Mouse (Mus musculus) megakaryocyte, adult 5-6 weeks (primary cell): ENCODE measurements at regions not wholly inside any gene's neighbourhood (a gene's known extent, or its start where the extent isn't known, plus 50 kb on each side); places are given as distances from the start of the nearest gene placed in this dataset.

ENCODE experiments used
- ATAC-seq: 2 replicates; pipeline ENCODE4 v1.8.0; 2016; ENCODE audit warnings: mild to moderate bottlenecking, inconsistent platforms; ENCODE audit not compliant: poor library complexity, severe bottlenecking

GRCm38 (mm10) chr17:62546286-62546685 lies 334.8 kb downstream of the Efna5 start:
- ATAC-seq = no peak

- ATAC-seq = no peak
Measured at GRCm38 (mm10) chr17:62545330-62545729, 335.8 kb downstream of the Efna5 start.

- no peak for ATAC-seq
Measured at GRCm38 (mm10) chr17:62543056-62543975, 337.8 kb downstream of the Efna5 start.

- ATAC-seq = no peak
Measured at GRCm38 (mm10) chr17:62529911-62530310, 351.2 kb downstream of the Efna5 start.

GRCm38 (mm10) chr17:62527556-62527955 lies 353.6 kb downstream of the Efna5 start:
- no peak for ATAC-seq

GRCm38 (mm10) chr17:62513635-62514034 lies 367.5 kb downstream of the Efna5 start:
- ATAC-seq = no peak

- no peak for ATAC-seq
Measured at GRCm38 (mm10) chr17:62510184-62510583, 370.9 kb downstream of the Efna5 start.

- no peak for ATAC-seq
Measured at GRCm38 (mm10) chr17:62507766-62508485, 373.2 kb downstream of the Efna5 start.

- ATAC-seq = no peak
Measured at GRCm38 (mm10) chr17:62504691-62505090, 376.4 kb downstream of the Efna5 start.

GRCm38 (mm10) chr17:62470739-62471138 lies 410.4 kb downstream of the Efna5 start:
- ATAC-seq = no peak

GRCm38 (mm10) chr17:62469367-62469766 lies 411.8 kb downstream of the Efna5 start:
- peak; percentile 56 for ATAC-seq

GRCm38 (mm10) chr17:62468859-62469258 lies 412.3 kb downstream of the Efna5 start:
- no peak for ATAC-seq

- no peak for ATAC-seq
Measured at GRCm38 (mm10) chr17:62467072-62467471, 414.0 kb downstream of the Efna5 start.

- no peak for ATAC-seq
Measured at GRCm38 (mm10) chr17:62464994-62465393, 416.1 kb downstream of the Efna5 start.

- no peak for ATAC-seq
Measured at GRCm38 (mm10) chr17:62464228-62464627, 416.9 kb downstream of the Efna5 start.

GRCm38 (mm10) chr17:62461304-62462245 lies 419.5 kb downstream of the Efna5 start:
- ATAC-seq = no peak

- peak; percentile 63; the same call in 1 of the 2 replicates for ATAC-seq
Measured at GRCm38 (mm10) chr17:62458964-62459363, 422.2 kb downstream of the Efna5 start.

GRCm38 (mm10) chr17:62438045-62438444 lies 443.1 kb downstream of the Efna5 start:
- no peak for ATAC-seq

GRCm38 (mm10) chr17:62436044-62436443 lies 445.1 kb downstream of the Efna5 start:
- ATAC-seq = no peak

GRCm38 (mm10) chr17:62423476-62424385 lies 457.4 kb downstream of the Efna5 start:
- no peak for ATAC-seq
